Mouse (Mus musculus) erythroblast, embryonic 14.5 days (primary cell): ENCODE results near the gene Klf13. TPM values are rescaled to one million over a fixed set of nuclear protein-coding genes. Genes with fewer than 3 reads are reported as not detected.

Source experiments
- H3K27me3 ChIP-seq: 2 replicates; pipeline ENCODE4 v1.6.1; 2012; ENCODE audit warnings: inconsistent platforms; ENCODE audit not compliant: control insufficient read depth
- H3K36me3 ChIP-seq: 2 replicates; pipeline ENCODE4 v1.6.1; 2012; ENCODE audit warnings: mild to moderate bottlenecking, inconsistent platforms; ENCODE audit not compliant: control insufficient read depth
- H3K4me1 ChIP-seq: 2 replicates; pipeline ENCODE4 v1.6.1; 2012; ENCODE audit warnings: inconsistent platforms; ENCODE audit not compliant: control insufficient read depth
- H3K4me3 ChIP-seq: replicated peaks from 2 replicates; pipeline ENCODE3; 2012; ENCODE audit warnings: moderate library complexity, mild to moderate bottlenecking, inconsistent platforms
- H3K9me3 ChIP-seq: 2 replicates; pipeline ENCODE4 v1.6.1; 2012; ENCODE audit warnings: low read length, inconsistent platforms, mixed read lengths; ENCODE audit not compliant: control insufficient read depth
- GATA1 ChIP-seq: IDR thresholded peaks from 2 replicates; pipeline ENCODE4 v1.6.1; 2012; ENCODE audit warnings: low read length, inconsistent platforms, mixed read lengths
- TAL1 ChIP-seq: IDR thresholded peaks from 3 replicates; pipeline ENCODE4 v1.6.1; 2012; ENCODE audit warnings: low read length, inconsistent platforms, mixed read lengths
- polyA plus RNA-seq: library from polyadenylated mRNA; stranded (reverse); fragments of >175 nt; gene quantifications from 2 replicates; pipeline ENCODE4 v1.2.3, GENCODE M21; 2012

Klf13 gene
- polyA plus RNA-seq, 1 experiment: 8.8 TPM

DNA sequence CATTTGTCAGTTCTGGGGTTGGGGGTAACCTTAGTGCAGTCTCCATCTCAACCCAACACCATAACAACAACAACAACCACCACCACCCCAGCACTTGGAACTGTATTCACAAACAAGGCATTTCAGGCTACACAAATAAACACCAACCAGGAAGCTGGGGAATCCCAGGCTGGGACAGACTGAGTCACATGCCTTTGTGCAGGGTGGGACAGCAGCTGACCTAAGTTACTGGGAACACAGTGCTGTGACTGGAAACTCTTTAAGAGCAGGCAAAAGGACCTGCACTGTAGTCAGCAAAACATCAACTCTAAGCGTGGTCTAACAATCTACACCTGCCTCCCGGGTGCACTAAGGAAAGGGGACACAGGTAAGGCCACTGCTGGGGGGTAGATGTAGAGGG, 33.5 kb downstream of the Klf13 start:
- TF ChIP-seq TAL1: no peak
- no peak for TF ChIP-seq GATA1
- Histone ChIP-seq H3K27me3 (no peaks in the 10 kb centered on the region), H3K4me3 (no peak overlapping the region), H3K36me3 (peaks cover 22% of the 10 kb centered on the region), H3K4me1 (peaks cover 68% of the 10 kb centered on the region), H3K9me3 (no peaks in the 10 kb centered on the region)

- Histone ChIP-seq H3K27me3 (peaks cover 5% of the 10 kb centered on the region; the same call in 1 of the 2 replicates), H3K4me1 (peaks cover 60% of the 10 kb centered on the region), H3K36me3 (peaks cover 22% of the 10 kb centered on the region), H3K4me3 (no peak overlapping the region), H3K9me3 (no peaks in the 10 kb centered on the region)
- TF ChIP-seq GATA1 (no peak), TAL1 (no peak)
These were observed 34.9 kb downstream of the Klf13 start for GRCm38 (mm10) chr7:63903635-63904380.

DNA sequence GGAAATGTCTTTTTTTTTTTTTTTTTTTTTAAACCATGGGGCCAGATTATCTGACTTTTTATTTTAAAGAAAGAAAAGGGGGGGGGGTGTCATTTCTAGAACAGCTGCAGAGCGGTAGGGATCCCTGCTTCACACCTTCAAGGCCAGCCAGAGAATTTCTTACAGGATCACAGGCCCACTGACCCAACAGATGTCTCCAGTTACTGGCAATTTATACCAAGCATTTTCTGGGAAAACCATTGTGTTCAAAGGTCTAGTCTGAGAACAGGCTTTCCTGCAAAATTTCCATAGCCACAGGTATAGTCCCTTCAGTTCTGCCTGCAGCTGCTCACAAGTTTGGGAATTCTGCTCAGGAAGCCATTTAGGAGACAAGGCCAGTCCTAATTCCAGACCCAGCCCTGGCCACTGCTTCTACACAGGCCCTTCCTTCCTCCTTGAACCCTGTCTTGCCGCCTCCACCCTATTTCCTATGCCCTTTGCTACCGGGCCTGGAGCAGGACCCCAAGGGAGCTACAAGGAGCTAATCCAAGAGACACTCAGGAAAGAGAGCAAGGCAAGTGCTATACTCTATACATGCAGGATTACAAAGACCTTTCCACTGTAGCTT, 36.0 kb downstream of the Klf13 start:
- Histone ChIP-seq H3K9me3 (no peaks in the 10 kb centered on the region), H3K36me3 (peaks cover 20% of the 10 kb centered on the region), H3K4me3 (no peak overlapping the region), H3K4me1 (peaks cover 57% of the 10 kb centered on the region), H3K27me3 (peaks cover 15% of the 10 kb centered on the region)
- TF ChIP-seq TAL1 (no peak), GATA1 (no peak)

- peaks cover 13% of the 10 kb centered on the region for H3K36me3 ChIP-seq
- H3K27me3 ChIP-seq: peaks cover 22% of the 10 kb centered on the region
- no peaks in the 10 kb centered on the region for H3K9me3 ChIP-seq
- no peak overlapping the region for H3K4me3 ChIP-seq
- TF ChIP-seq TAL1 (no peak), GATA1 (no peak)
- peaks cover 60% of the 10 kb centered on the region for H3K4me1 ChIP-seq
These were observed 36.8 kb downstream of the Klf13 start for GRCm38 (mm10) chr7:63901942-63902341.

DNA sequence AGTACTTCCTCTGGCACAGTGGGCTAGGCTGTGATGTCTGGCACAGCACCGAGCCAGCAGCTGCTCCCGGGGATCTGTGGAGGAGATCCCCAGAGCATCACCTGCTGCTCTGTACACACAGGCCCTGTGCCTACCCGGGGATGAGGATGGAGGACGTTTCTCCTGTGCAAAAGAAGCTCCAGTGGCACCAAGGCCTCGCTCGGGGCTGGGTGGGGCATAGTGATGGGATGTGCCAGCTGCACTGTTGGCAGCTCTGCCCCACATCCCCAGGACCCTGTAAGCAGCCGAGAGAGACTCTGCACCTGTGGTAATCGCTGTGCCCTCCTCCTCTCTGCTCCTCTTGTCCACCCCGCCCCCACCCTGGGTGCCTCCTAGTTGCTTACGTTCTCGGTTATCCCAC, 37.4 kb downstream of the Klf13 start:
- H3K27me3 ChIP-seq: peaks cover 26% of the 10 kb centered on the region
- peaks cover 63% of the 10 kb centered on the region for H3K4me1 ChIP-seq
- peaks cover 11% of the 10 kb centered on the region for H3K36me3 ChIP-seq
- H3K9me3 ChIP-seq: no peaks in the 10 kb centered on the region
- no peak overlapping the region for H3K4me3 ChIP-seq
- no peak for TF ChIP-seq TAL1
- TF ChIP-seq GATA1: no peak

- TF ChIP-seq GATA1 (no peak), TAL1 (no peak)
- Histone ChIP-seq H3K4me1 (peaks cover 58% of the 10 kb centered on the region), H3K36me3 (peaks cover 10% of the 10 kb centered on the region)
These were observed 38.3 kb downstream of the Klf13 start for GRCm38 (mm10) chr7:63900411-63900810.

GRCm38 (mm10) chr7:63899925-63900324, 38.8 kb downstream of the Klf13 start:
- Histone ChIP-seq H3K27me3 (peaks cover 28% of the 10 kb centered on the region), H3K9me3 (no peaks in the 10 kb centered on the region), H3K4me1 (peaks cover 56% of the 10 kb centered on the region), H3K4me3 (no peak overlapping the region), H3K36me3 (peaks cover 7% of the 10 kb centered on the region; the same call in 1 of the 2 replicates)
- TF ChIP-seq GATA1 (no peak), TAL1 (no peak)

More at GRCm38 (mm10) chr7:63900411-63900810, 38.3 kb downstream of the Klf13 start:
- peaks cover 28% of the 10 kb centered on the region for H3K27me3 ChIP-seq
- H3K4me3 ChIP-seq: no peak overlapping the region
- H3K9me3 ChIP-seq: no peaks in the 10 kb centered on the region

DNA sequence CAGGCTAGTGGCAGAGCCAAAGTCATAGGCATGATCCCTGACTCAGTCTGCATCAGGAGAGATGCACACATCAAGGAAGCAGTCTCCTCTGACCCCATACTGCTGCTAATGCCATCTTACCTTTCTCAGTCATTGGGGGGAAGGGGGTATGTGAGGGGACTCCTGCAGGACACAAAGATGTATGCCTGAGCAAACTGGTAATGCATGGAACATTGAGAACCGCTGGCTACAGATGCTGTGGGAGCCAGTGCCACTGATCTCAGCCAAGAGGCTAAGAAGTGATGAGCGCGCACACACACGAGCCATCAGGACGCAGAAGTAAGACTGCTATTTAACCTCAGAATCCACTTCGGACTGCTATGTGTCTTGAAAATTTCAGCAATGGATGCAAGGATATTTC, 40.5 kb downstream of the Klf13 start:
- H3K36me3 ChIP-seq: peaks cover 7% of the 10 kb centered on the region; the same call in 1 of the 2 replicates
- H3K9me3 ChIP-seq: no peaks in the 10 kb centered on the region
- TF ChIP-seq GATA1 (no peak), TAL1 (no peak)
- H3K4me1 ChIP-seq: peaks cover 47% of the 10 kb centered on the region
- no peak overlapping the region for H3K4me3 ChIP-seq
- peaks cover 28% of the 10 kb centered on the region for H3K27me3 ChIP-seq

GRCm38 (mm10) chr7:63897655-63898054, 41.1 kb downstream of the Klf13 start:
- H3K27me3 ChIP-seq: peaks cover 28% of the 10 kb centered on the region
- TF ChIP-seq GATA1 (no peak), TAL1 (no peak)
- peaks cover 7% of the 10 kb centered on the region; the same call in 1 of the 2 replicates for H3K36me3 ChIP-seq
- no peaks in the 10 kb centered on the region for H3K9me3 ChIP-seq
- peaks cover 41% of the 10 kb centered on the region for H3K4me1 ChIP-seq
- H3K4me3 ChIP-seq: peak overlapping the region; percentile 38
